Mouse (Mus musculus) liver, postnatal 0 days (tissue): ENCODE measurements at regions not wholly inside any gene's neighbourhood (a gene's known extent, or its start where the extent isn't known, plus 50 kb on each side); places are given as distances from the start of the nearest gene placed in this dataset.

Source experiments
- ATAC-seq: fragments of 200-750 bp; cut with Nextera tagmentation; 2 replicates; pipeline ENCODE4 v1.8.0; 2017; ENCODE audit warnings: mild to moderate bottlenecking, moderate library complexity
- DNase-seq: peaks from one replicate; pipeline ENCODE4 v3.0.0-alpha.2; 2016
- H3K27ac ChIP-seq: fragments of 300-500 bp; sonication (generic); 2 replicates; pipeline ENCODE4 v1.5.1; 2014; ENCODE audit warnings: antibody characterized with exemption, moderate library complexity, mild to moderate bottlenecking, low read depth
- H3K27me3 ChIP-seq: fragments of 300-500 bp; sonication (generic); 2 replicates; pipeline ENCODE4 v1.6.1; 2014; ENCODE audit warnings: low read length, control low read depth, mixed read lengths; ENCODE audit not compliant: insufficient read depth
- H3K36me3 ChIP-seq: fragments of 300-500 bp; sonication (generic); replicated peaks from 2 replicates; pipeline ENCODE4 v1.6.1; 2014; ENCODE audit warnings: mild to moderate bottlenecking, control low read depth, low read length, moderate library complexity, mixed read lengths; ENCODE audit not compliant: insufficient read depth
- H3K4me1 ChIP-seq: fragments of 300-500 bp; sonication (generic); 2 replicates; pipeline ENCODE4 v1.6.1; 2014; ENCODE audit warnings: antibody characterized with exemption, mild to moderate bottlenecking, control low read depth; ENCODE audit not compliant: insufficient read depth
- H3K4me2 ChIP-seq: fragments of 300-500 bp; sonication (generic); 2 replicates; pipeline ENCODE4 v1.6.1; 2014; ENCODE audit warnings: low read depth, mild to moderate bottlenecking, low read length, moderate library complexity, mixed read lengths
- H3K4me3 ChIP-seq: fragments of 300-500 bp; sonication (generic); 2 replicates; pipeline ENCODE4 v1.5.1; 2014; ENCODE audit warnings: low read depth, low read length
- H3K9ac ChIP-seq: fragments of 300-500 bp; sonication (generic); replicated peaks from 2 replicates; pipeline ENCODE4 v1.6.1; 2014; ENCODE audit warnings: mild to moderate bottlenecking, moderate library complexity
- H3K9me3 ChIP-seq: fragments of 300-500 bp; sonication (generic); 2 replicates; pipeline ENCODE4 v1.6.1; 2016; ENCODE audit warnings: mild to moderate bottlenecking, control low read depth, low read length, mixed read lengths
- CTCF ChIP-seq: sonication (generic); IDR thresholded peaks from 2 replicates; pipeline ENCODE4 v1.5.1; 2016; ENCODE audit warnings: antibody characterized with exemption, low read depth
- EP300 ChIP-seq: IDR thresholded peaks from 2 replicates; pipeline ENCODE4 v1.6.1; 2016; ENCODE audit warnings: antibody characterized with exemption, low read depth, mild to moderate bottlenecking
- WGBS: fragments of 180-500 bp; shearing (Covaris S2); extraction: QIAGEN DNeasy Blood & Tissue Kit; methylation state at CpG from one replicate; pipeline ENCODE4 v1.1.7; 2014; ENCODE audit not compliant: insufficient replicate concordance; 5-methylcytosine and 5-hydroxymethylcytosine counted together

DNA sequence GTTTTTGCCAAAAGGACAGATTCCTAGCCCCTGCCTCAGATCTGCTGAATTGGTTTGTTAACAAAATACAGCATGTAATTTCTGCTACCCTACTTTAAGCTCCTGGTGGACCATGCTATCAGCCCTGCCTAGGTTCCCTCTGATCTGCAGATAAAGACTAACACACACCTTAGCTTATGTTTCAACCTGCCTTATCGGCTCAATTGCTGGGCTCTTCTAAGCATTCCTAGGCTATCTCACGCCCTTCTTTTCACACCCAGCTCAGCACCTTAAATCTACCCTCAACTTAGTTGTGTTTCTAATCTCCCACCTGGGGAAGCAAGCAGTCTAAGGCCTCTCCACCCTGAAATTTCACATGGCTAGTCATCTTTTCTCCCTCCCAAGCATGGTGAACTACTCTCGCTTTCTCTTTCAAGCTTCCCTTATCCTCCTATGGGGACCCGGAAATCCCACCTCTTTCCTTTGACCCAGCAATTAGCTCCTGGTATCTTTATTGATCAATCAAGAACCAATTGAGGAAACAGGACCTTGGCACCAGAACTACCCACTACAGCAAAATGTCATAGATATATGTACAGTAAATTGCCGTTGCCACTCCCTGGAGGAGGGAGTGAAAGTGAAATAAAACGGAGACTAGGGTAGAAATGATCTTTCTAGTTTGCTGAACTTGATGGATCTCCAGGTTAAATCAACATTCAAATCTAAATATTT, 569.7 kb upstream of the Dmac1 start:
- no peaks in the 10 kb centered on the region for H3K27me3 ChIP-seq
- TF ChIP-seq EP300 = no peak
- TF ChIP-seq CTCF = no peak
- no peaks in the 10 kb centered on the region for H3K9me3 ChIP-seq
- no peak overlapping the region for H3K4me3 ChIP-seq
- DNase-seq = no peak
- ATAC-seq = no peak
- no peaks in the 10 kb centered on the region for H3K4me1 ChIP-seq
- WGBS = 73% methylated on average over 6 of the region's 6 CpGs
- H3K27ac ChIP-seq = no peak overlapping the region
- no peak overlapping the region for H3K9ac ChIP-seq
- no peaks in the 10 kb centered on the region for H3K36me3 ChIP-seq
- no peak overlapping the region for H3K4me2 ChIP-seq

DNA sequence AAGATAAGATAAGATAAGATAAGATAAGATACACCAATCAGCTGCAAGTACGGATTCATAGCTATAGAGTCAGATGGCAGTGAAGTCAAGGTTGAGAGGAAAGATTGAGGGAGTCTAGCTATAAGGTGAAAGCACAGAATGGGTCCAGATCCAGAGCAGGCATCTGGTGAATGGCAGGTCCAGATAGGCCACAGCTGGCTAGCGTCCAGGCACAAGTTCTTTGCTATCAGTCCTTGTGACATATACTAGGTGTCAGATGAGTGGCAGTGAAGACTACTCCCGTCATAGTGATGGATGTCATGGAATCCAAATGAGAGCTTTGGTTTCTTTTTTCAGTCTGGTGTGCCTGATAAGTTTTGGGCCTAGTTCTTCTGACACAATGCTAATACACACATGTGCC, 566.9 kb upstream of the Dmac1 start:
- peak; percentile 23; the same call in 1 of the 2 replicates for ATAC-seq
- H3K4me3 ChIP-seq = no peak overlapping the region
- TF ChIP-seq CTCF (no peak), EP300 (no peak)
- WGBS = 62% methylated on average over 3 of the region's 3 CpGs
- DNase-seq = no peak
- no peaks in the 10 kb centered on the region for H3K4me1 ChIP-seq
- H3K36me3 ChIP-seq = no peaks in the 10 kb centered on the region
- H3K27ac ChIP-seq = no peak overlapping the region
- H3K27me3 ChIP-seq = no peaks in the 10 kb centered on the region
- no peak overlapping the region for H3K4me2 ChIP-seq
- H3K9me3 ChIP-seq = no peaks in the 10 kb centered on the region
- H3K9ac ChIP-seq = no peak overlapping the region

DNA sequence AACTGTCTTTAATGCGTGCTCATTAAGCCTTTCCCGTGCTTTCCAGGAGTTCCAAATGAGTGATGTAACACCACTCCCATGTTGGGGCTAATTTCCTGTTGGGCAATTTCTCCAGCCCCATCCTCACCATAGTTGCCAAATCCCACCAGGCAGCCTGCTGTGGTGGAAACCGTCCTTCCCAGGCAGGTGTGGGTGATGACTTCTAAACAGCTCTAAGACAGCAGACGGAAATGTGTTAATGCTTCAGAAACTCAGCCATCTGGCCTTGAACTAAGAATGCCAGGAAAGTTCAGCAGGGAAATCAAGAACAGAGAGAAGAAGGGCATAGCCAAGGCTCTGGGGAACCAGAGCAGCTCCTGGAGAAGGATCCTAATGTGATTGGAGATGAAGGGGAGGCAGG, 560.5 kb upstream of the Dmac1 start:
- no peak overlapping the region for H3K4me2 ChIP-seq
- DNase-seq (no peak), ATAC-seq (no peak)
- WGBS = 63% methylated on average over 4 of the region's 4 CpGs
- TF ChIP-seq CTCF (no peak), EP300 (no peak)
- no peaks in the 10 kb centered on the region for H3K9me3 ChIP-seq
- no peak overlapping the region for H3K27ac ChIP-seq
- no peaks in the 10 kb centered on the region for H3K27me3 ChIP-seq
- H3K4me1 ChIP-seq = no peaks in the 10 kb centered on the region
- no peak overlapping the region for H3K4me3 ChIP-seq
- H3K36me3 ChIP-seq = no peaks in the 10 kb centered on the region
- H3K9ac ChIP-seq = no peak overlapping the region

DNA sequence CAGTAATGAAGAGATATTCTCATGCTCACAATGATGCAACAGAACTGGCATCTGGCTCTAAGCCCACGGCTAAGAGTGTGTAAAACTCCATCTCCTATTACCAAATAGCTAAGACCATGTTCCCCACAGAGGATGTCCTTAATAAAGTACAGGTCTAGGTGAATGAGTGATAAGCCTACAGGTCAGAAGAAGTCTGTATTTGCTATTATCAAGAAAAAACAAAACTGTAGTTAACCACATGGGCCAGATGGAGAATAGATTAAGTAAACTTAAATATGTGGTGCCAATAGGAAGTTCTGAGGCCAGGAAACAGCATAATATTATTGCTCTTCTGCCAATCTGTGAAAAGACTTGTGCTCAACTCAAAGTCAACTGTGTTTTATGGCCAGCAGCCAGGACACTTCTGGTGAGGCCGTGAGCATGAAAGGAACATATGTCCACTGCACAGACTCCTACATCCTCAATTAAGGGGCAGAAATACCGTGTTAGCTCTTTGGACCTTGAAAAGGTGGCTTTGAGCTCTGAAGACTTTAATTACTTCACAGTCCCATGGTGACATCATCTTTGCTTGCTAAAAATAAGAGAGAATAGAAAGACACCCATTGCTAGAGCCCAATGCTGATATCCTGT, 549.1 kb upstream of the Dmac1 start:
- 52% methylated on average over 3 of the region's 3 CpGs for WGBS
- H3K9me3 ChIP-seq = no peaks in the 10 kb centered on the region
- H3K4me2 ChIP-seq = no peak overlapping the region
- ATAC-seq (no peak), DNase-seq (no peak)
- no peak overlapping the region for H3K4me3 ChIP-seq
- H3K4me1 ChIP-seq = no peaks in the 10 kb centered on the region
- TF ChIP-seq EP300 = no peak
- TF ChIP-seq CTCF = no peak
- H3K27me3 ChIP-seq = no peaks in the 10 kb centered on the region
- H3K36me3 ChIP-seq = no peaks in the 10 kb centered on the region
- no peak overlapping the region for H3K27ac ChIP-seq
- H3K9ac ChIP-seq = no peak overlapping the region

DNA sequence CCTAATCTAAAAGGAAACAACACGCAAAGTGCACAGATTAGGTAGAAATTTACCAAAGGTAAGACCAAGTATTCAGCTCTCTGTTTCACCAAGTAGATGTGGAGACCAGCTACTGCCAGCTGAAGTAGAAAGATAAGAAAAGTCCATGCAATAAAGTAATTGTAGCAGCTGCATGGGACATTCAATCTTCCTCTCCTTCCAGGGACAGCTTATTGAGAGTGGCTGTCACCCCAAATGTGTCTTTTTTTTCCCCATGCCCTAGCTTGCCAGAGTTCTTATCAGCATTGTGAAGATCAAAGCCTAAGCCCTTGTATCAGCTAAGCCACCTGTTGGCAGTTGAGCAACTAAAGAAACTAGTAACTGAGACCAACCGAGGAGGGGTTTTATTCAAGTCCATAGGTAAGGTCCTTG, 541.1 kb upstream of the Dmac1 start:
- Histone ChIP-seq H3K36me3 (no peaks in the 10 kb centered on the region), H3K4me1 (no peaks in the 10 kb centered on the region), H3K4me2 (no peak overlapping the region), H3K27me3 (no peaks in the 10 kb centered on the region), H3K27ac (no peak overlapping the region), H3K4me3 (no peak overlapping the region), H3K9me3 (no peaks in the 10 kb centered on the region), H3K9ac (no peak overlapping the region)
- TF ChIP-seq EP300 = peak; percentile 79
- no peak for TF ChIP-seq CTCF
- DNase-seq (no peak), ATAC-seq (peak; percentile 48)
- WGBS = 27% methylated on average over 2 of the region's 2 CpGs

DNA sequence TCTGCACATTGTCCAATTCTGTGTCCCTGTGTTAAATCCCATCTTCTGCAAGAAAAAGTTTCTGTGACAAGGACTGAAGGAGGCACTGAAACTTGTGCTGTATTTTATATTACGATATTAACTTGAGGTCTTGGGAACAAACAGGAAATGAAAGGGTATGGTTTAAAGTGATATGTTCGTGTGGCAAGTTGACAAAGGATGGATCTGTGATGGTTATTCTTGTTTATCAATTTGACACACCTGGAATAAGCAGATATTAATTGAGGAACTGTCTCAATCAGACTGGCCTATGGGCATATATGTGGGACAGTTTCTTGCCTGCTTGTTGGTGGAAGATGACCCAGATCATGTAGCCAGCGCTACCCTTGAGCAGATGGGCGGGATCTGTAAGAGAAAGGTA, 537.9 kb upstream of the Dmac1 start:
- no peaks in the 10 kb centered on the region for H3K27me3 ChIP-seq
- H3K36me3 ChIP-seq = no peaks in the 10 kb centered on the region
- H3K9me3 ChIP-seq = no peaks in the 10 kb centered on the region
- H3K27ac ChIP-seq = no peak overlapping the region
- H3K4me1 ChIP-seq = no peaks in the 10 kb centered on the region
- DNase-seq (no peak), ATAC-seq (no peak)
- H3K9ac ChIP-seq = no peak overlapping the region
- H3K4me3 ChIP-seq = no peak overlapping the region
- no peak for TF ChIP-seq CTCF
- no peak for TF ChIP-seq EP300
- H3K4me2 ChIP-seq = no peak overlapping the region
- 61% methylated on average over 4 of the region's 4 CpGs for WGBS
